Mouse (Mus musculus) liver, embryonic 13.5 days (tissue): ENCODE data around the gene Vamp9. TPM values are rescaled to one million over a fixed set of nuclear protein-coding genes. Genes with fewer than 3 reads are reported as not detected.

Source experiments
- ATAC-seq: fragments of 200-750 bp; cut with Nextera tagmentation; 2 replicates; pipeline ENCODE4 v1.8.0; 2017; ENCODE audit warnings: low read depth, mild to moderate bottlenecking, moderate number of reproducible peaks, moderate library complexity
- DNase-seq: peaks from one replicate; pipeline ENCODE4 v3.0.0; 2022
- H3K27ac ChIP-seq: fragments of 300-500 bp; sonication (generic); 2 replicates; pipeline ENCODE4 v1.5.1; 2015; ENCODE audit warnings: moderate library complexity, mild to moderate bottlenecking, inconsistent platforms
- H3K27me3 ChIP-seq: fragments of 300-500 bp; sonication (generic); 2 replicates; pipeline ENCODE4 v1.6.1; 2015; ENCODE audit warnings: mild to moderate bottlenecking, inconsistent platforms
- H3K36me3 ChIP-seq: fragments of 300-500 bp; sonication (generic); 2 replicates; pipeline ENCODE4 v1.6.1; 2015; ENCODE audit warnings: mild to moderate bottlenecking, inconsistent platforms
- H3K4me1 ChIP-seq: fragments of 300-500 bp; sonication (generic); replicated peaks from 2 replicates; pipeline ENCODE4 v1.6.1; 2015; ENCODE audit warnings: inconsistent platforms
- H3K4me2 ChIP-seq: fragments of 300-500 bp; sonication (generic); 2 replicates; pipeline ENCODE4 v1.6.1; 2015; ENCODE audit warnings: inconsistent platforms, mild to moderate bottlenecking, moderate library complexity
- H3K4me3 ChIP-seq: fragments of 300-500 bp; sonication (generic); replicated peaks from 2 replicates; pipeline ENCODE4 v1.5.1; 2015; ENCODE audit warnings: mild to moderate bottlenecking, inconsistent platforms
- H3K9ac ChIP-seq: fragments of 300-500 bp; sonication (generic); 2 replicates; pipeline ENCODE4 v1.6.1; 2015; ENCODE audit warnings: mild to moderate bottlenecking, inconsistent platforms
- H3K9me3 ChIP-seq: fragments of 300-500 bp; sonication (generic); replicated peaks from 2 replicates; pipeline ENCODE4 v1.6.1; 2016; ENCODE audit warnings: inconsistent platforms
- WGBS: fragments of 180-500 bp; shearing (Covaris S2); methylation state at CpG from one replicate; pipeline ENCODE4 v1.1.7; 2015; ENCODE audit not compliant: insufficient replicate concordance; 5-methylcytosine and 5-hydroxymethylcytosine counted together
- polyA plus RNA-seq: library from polyadenylated mRNA; unstranded; fragments of >200 nt; fragmentation: Nextera tagmentation; extraction: Ambion mirVana; gene quantifications from 2 replicates; pipeline ENCODE4 v1.2.1, GENCODE M21; 2015

The Vamp9 gene
- polyA plus RNA-seq, 1 experiment from 2014 or later, result not detected

GRCm38 (mm10) chr5:99978699-99979442 is 72.8 kb downstream of the Vamp9 start, which contains the start of the genes Hnrnpd and 4930524J08Rik:
Gene Hnrnpd (minus strand): TSS chr5:99978938.
Gene 4930524J08Rik (plus strand): TSS chr5:99979061.
- peak within 1 kb of the TSS; percentile 89 for H3K4me2 ChIP-seq
- peak; percentile 95 for ATAC-seq
- no peaks in the 10 kb centered on the region for H3K27me3 ChIP-seq
- peak within 1 kb of the TSS; percentile 98 for H3K9ac ChIP-seq
- H3K4me3 ChIP-seq, result peak within 1 kb of the TSS; percentile 97
- H3K4me1 ChIP-seq, result peaks cover 43% of the 10 kb centered on the region
- under 1% methylated on average over 95 of the region's 97 CpGs for WGBS
- no peaks in the 10 kb centered on the region for H3K9me3 ChIP-seq
- peaks cover 14% of the 10 kb centered on the region for H3K36me3 ChIP-seq
- H3K27ac ChIP-seq, result peak within 1 kb of the TSS; percentile 94
- peak; percentile 92 for DNase-seq

- no peaks in the 10 kb centered on the region for H3K36me3 ChIP-seq
- no peaks in the 10 kb centered on the region for H3K9me3 ChIP-seq
- H3K27me3 ChIP-seq, result no peaks in the 10 kb centered on the region
- DNase-seq (no peak), ATAC-seq (no peak)
- no peak overlapping the region for H3K9ac ChIP-seq
- H3K4me2 ChIP-seq, result no peak overlapping the region
- H3K4me3 ChIP-seq, result no peak overlapping the region
- peaks cover 22% of the 10 kb centered on the region for H3K4me1 ChIP-seq
- H3K27ac ChIP-seq, result no peak overlapping the region
- 55% methylated on average over 9 of the region's 9 CpGs for WGBS
These were observed 77.5 kb downstream of the Vamp9 start for GRCm38 (mm10) chr5:99983452-99984061.

DNA sequence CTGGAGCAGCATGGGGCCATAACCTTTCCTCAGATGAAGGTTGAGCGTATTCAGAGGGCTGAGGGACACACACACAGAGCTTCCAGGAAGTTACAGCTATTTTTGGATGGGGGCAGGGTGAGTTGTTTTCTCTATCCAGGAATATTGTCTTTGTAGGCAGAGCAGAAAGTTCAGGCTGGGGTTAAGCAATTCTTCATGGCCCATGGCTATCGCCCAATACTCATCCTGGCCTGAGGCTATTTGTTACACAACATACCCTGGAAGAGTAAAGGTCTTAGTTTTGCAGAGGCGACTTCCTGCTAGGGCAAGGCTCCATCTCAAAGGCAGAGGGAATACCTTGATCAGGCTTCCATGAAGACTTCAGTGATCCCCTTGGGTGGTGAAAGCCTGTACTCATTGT is 88.1 kb downstream of the Vamp9 start:
- no peaks in the 10 kb centered on the region for H3K9me3 ChIP-seq
- no peak overlapping the region for H3K27ac ChIP-seq
- DNase-seq (no peak), ATAC-seq (peak; percentile 70)
- 56% methylated on average over 3 of the region's 3 CpGs for WGBS
- no peaks in the 10 kb centered on the region for H3K27me3 ChIP-seq
- no peaks in the 10 kb centered on the region for H3K36me3 ChIP-seq
- no peak overlapping the region for H3K4me2 ChIP-seq
- H3K4me3 ChIP-seq, result no peak overlapping the region
- H3K9ac ChIP-seq, result no peak overlapping the region
- H3K4me1 ChIP-seq, result no peaks in the 10 kb centered on the region

DNA sequence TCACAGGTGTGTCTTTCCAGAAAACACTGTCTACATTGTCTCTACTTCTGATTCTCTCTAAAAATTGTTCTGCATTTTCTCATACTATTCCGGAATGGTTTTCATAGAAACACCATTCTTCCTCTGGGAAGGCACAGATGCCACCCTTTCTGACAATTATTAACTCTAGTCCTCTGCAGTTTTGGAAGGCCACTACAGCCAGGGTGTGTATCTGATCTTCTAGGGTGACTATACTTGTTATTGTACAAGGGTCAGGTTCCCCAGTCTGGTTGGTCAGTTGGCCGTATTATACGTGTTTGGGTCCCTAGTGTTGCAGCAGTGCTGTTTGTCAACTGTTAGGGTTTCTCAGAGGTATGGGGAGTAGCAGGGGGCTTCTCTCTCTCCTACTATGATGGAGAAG is 88.6 kb downstream of the Vamp9 start:
- H3K4me1 ChIP-seq, result no peaks in the 10 kb centered on the region
- DNase-seq, result no peak
- H3K36me3 ChIP-seq, result no peaks in the 10 kb centered on the region
- no peaks in the 10 kb centered on the region for H3K27me3 ChIP-seq
- H3K9me3 ChIP-seq, result no peaks in the 10 kb centered on the region
- peak; percentile 53; the same call in 1 of the 2 replicates for ATAC-seq
- WGBS, result 81% methylated on average over 3 of the region's 3 CpGs
- H3K4me2 ChIP-seq, result no peak overlapping the region
- no peak overlapping the region for H3K27ac ChIP-seq
- no peak overlapping the region for H3K4me3 ChIP-seq
- H3K9ac ChIP-seq, result no peak overlapping the region

DNA sequence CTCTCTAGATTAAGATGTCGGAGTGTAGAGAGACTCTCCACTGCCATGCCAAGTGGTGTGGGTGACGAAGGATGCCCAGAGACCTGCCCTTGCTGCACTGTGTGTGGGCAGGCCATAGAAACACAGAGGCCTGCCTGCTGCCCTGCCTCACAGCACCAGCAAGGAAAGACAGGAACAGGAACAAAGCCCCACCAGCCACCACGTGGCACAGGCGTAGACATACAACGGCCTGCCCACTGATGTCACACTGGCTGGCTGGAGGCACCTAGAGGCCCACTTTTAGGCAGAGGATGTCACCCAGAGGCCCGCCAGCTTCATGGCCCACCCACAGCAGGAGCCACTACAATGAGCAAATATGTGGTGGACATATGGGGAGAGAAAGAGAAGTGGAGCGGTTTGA is 94.0 kb downstream of the Vamp9 start:
- DNase-seq (no peak), ATAC-seq (no peak)
- H3K27me3 ChIP-seq, result no peaks in the 10 kb centered on the region
- no peaks in the 10 kb centered on the region for H3K9me3 ChIP-seq
- 63% methylated on average over 7 of the region's 7 CpGs for WGBS
- H3K36me3 ChIP-seq, result no peaks in the 10 kb centered on the region
- H3K4me2 ChIP-seq, result no peak overlapping the region
- no peak overlapping the region for H3K4me3 ChIP-seq
- no peak overlapping the region for H3K9ac ChIP-seq
- H3K4me1 ChIP-seq, result peaks cover 26% of the 10 kb centered on the region
- no peak overlapping the region for H3K27ac ChIP-seq

- no peak for ATAC-seq
- no peak for DNase-seq
- Histone ChIP-seq H3K36me3 (no peaks in the 10 kb centered on the region), H3K27ac (no peak overlapping the region), H3K9ac (no peak overlapping the region), H3K4me2 (no peak overlapping the region), H3K4me3 (no peak overlapping the region), H3K9me3 (no peaks in the 10 kb centered on the region), H3K27me3 (no peaks in the 10 kb centered on the region), H3K4me1 (peaks cover 31% of the 10 kb centered on the region)
- 57% methylated on average over 8 of the region's 8 CpGs for WGBS
These were observed 94.4 kb downstream of the Vamp9 start for GRCm38 (mm10) chr5:100000500-100000899.

Other genes with a start within 250 kb of the Vamp9 start
- 4.3 and 5.1 TPM in 2 replicates for gene Rasgef1b, start 177.2 kb upstream of the Vamp9 start, polyA plus RNA-seq
- gene Hnrnpd, start 72.7 kb downstream of the Vamp9 start, polyA plus RNA-seq, result 84.1 and 109 TPM in 2 replicates
- gene 4930524J08Rik, start 72.8 kb downstream of the Vamp9 start, polyA plus RNA-seq, result 0.46 and 0.59 TPM in 2 replicates
- 63.6 and 67.9 TPM in 2 replicates for gene Hnrnpdl, start 133.4 kb downstream of the Vamp9 start, polyA plus RNA-seq
- 25.8 and 29.3 TPM in 2 replicates for gene Enoph1, start 133.7 kb downstream of the Vamp9 start, polyA plus RNA-seq